Mouse (Mus musculus): ENCODE results near the gene Tgm2. TPM values are rescaled to one million over a fixed set of nuclear protein-coding genes. Genes with fewer than 3 reads are reported as not detected.

The Tgm2 gene
- total RNA-seq, 1 experiment from 2014 or later: 69.0 TPM

GRCm38 (mm10) chr2:158113591-158114257 is 32.5 kb downstream of the Tgm2 start:
- DNase-seq: peak; percentile 81

DNA sequence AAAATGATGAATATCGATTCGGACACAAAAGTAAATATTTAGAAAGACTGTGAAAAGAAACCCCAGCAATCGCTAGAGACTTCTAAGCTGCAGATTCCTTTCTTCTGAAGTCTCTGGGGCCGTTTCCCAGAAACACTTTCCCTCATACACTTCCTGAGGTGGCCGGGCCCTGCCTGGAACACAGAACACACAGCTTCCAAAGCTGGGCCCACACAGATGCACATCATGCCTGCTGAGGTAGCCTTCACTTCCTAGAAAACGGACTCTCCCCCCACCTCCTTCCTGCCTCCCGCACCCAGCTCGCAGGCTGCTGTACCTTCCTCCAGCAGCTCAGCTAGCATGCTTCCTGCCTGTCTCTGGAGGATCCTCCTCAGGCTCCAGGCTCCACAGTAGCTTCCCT is 36.7 kb downstream of the Tgm2 start:
- no peak for DNase-seq

- DNase-seq: peak; percentile 73
Measured at GRCm38 (mm10) chr2:158106947-158107587, 39.2 kb downstream of the Tgm2 start.

GRCm38 (mm10) chr2:158105605-158106004 is 40.6 kb downstream of the Tgm2 start:
- DNase-seq: no peak

DNA sequence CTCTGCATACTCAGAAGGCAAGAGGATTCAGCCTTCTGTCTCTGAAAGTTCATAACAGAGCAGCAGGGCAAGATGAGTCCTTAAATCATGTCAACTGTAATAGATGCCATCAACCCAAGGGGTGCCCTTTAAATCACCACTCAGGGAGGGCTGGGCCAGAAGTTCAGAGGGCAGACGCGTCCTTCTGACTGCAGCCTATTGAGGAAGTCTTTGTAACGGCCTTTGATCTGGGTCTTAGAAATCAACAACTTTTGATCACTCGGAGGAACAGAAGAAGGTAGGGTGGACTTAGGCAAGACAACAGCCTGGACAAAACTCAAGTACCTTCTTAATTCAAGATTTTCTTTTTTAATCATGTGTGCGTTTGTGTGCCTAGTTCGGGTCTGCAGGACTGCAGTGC is 41.3 kb downstream of the Tgm2 start:
- no peak for DNase-seq

DNA sequence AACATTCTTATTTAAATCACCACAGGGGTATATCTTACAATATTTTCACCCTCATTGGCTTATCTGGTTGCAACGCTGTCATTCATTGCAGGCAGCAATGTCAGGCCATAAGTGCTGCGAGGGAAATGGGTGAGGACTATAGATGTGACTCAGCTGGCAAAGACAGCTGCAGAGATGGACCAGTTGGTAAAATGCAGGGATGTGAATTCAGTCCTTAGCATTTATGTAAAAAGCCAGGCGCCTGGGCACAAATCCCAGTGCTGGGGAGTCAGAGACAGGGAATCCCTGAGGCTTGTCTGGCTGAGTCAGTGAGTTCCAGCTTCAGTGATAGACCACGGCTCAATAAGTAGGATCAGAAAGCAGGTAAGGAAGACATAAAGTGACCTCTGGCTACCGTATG is 44.5 kb downstream of the Tgm2 start:
- no peak for DNase-seq

DNA sequence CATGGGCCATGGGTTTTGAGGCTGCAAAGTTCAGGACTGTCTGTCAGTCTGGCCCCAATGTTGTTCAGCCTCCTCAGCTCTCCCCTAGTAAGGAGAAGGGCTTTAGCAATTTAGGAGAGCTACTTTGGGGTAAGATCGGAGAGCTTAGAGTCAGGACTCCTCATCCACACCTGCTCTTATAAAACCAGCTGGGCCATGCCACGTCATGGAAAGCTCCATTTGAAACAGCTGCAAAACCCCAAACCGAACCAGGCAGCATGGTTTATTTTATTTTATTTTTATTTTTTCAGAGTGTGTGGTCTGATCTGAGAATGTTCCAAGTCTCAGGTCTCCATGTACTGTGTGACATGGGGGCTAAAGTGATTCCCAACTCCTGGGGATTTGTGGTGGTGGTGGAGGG is 46.7 kb downstream of the Tgm2 start:
- DNase-seq: no peak

GRCm38 (mm10) chr2:158098730-158099129 is 47.5 kb downstream of the Tgm2 start:
- no peak for DNase-seq

GRCm38 (mm10) chr2:158097071-158097470 is 49.2 kb downstream of the Tgm2 start:
- no peak for DNase-seq

DNA sequence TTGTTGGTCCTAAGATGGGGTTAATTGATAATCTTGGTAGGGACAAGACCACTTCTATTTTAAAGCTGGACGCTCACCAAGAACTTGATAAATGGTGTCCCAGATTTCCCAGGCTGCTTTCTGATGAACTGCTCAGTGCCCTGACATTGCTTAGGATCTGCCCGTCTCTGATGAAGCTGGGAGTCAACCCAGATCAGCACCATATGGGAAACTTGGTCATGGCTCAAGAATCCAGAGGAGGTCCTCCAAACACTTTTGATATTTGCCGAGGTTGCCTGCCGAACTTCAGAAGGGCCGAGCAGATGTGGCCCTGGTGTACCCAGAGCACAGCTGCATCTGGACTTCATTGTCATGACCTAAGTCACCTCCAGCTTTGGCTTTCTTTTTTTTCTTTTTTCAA is 51.4 kb downstream of the Tgm2 start:
- DNase-seq: no peak

DNA sequence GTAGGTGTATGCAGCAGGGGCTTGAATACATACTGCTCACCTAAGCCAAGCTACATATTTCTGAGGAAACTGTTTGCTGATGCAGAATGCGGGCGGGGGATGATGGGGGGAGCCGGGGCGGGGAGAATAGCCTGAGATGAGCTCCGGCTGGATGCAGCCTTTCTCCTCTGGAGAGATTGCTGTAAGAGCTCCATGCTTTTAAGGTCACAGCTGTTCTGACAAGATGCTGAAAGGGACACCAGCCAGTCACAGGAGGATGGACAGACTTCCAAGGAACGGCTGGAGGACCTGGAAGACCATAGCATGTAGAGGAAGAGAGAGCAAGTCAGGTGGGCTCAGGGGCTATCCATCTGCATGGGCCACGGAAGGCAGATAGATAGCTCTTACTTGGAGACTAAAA is 51.9 kb downstream of the Tgm2 start:
- no peak for DNase-seq

GRCm38 (mm10) chr2:158093345-158093744 is 52.9 kb downstream of the Tgm2 start:
- peak; percentile 66 for DNase-seq

GRCm38 (mm10) chr2:158090096-158090495 is 56.1 kb downstream of the Tgm2 start:
- DNase-seq: no peak

DNA sequence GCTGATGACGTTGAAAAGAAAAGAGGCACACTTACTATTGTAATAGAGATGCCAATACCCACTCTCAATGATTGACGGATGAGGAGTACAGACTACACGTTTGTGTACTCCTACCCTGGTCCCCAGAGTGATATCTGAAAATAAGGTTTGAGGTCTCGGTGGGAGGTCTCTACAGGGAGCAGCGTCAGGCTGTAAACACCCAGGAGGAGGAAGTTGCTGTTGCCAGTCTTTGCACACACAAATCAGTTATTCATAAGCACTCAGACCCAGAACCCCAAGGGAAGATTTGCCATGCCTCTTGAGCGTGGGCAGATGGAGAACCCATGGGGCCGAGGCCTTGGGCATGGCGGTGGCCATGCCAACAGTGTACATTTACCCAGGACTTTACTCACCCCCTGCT is 61.8 kb downstream of the Tgm2 start:
- DNase-seq: no peak

GRCm38 (mm10) chr2:158080622-158081241 is 65.5 kb downstream of the Tgm2 start:
- DNase-seq: no peak

GRCm38 (mm10) chr2:158079843-158080395 is 66.3 kb downstream of the Tgm2 start:
- no peak for DNase-seq

DNA sequence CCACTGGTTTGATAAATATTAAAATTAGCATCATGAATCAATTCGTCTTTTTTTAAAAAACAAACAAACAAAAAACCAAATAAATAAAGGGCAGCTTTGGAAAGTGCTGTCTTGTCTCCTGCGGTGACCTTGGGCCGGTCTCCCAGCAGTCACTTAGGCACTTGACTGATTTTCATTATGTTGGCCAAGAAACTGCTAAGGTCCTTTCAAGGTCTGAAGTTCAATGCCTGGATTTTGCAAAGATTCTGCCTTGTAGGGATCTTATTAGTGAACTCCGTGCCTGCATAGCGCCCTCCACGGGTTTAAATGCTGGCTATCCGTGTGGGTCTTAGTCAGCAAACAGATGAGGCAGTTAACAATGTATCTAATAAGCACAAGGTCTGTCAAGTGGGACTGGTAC is 67.3 kb downstream of the Tgm2 start:
- DNase-seq: peak; percentile 31

DNA sequence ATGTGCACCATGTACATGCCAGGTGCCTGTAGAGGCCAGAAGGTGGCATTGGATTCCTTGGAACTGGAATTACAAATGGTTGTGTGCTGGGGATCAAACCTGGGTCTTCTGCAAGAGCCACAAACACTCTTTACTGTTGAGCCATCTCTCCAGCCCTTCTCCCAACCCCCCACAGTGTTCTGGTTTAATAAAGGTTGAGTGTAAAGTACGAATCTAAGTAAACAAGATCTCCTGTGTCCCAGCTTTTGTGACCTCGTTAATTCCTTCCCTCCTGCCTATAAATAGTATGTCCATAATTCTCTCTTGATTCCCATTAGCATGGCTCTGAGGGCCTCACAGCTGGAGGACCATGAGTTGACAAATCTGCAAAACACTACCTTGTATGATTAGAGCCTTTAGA is 68.3 kb downstream of the Tgm2 start:
- DNase-seq: no peak

- no peak for DNase-seq
Measured at GRCm38 (mm10) chr2:158076690-158077089, 69.5 kb downstream of the Tgm2 start.

GRCm38 (mm10) chr2:158074835-158075234 is 71.4 kb downstream of the Tgm2 start:
- DNase-seq: no peak

DNA sequence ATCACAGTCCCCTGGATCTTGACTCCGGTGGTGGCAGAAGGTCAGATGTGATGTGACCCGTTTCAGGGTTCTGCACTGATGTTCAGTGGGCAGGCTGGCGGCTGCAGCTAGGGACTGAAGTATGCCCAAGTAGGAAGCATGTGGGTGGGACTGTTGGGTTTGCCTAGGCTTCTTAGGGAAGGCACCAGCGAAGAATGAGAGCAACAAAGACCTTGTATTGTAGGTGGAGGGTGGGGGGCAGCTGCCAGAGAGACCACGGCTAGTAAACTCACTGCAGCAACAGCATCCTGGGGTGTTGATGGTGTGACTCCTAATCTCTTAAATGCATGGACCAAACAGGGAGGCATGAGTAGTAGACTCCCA is 74.6 kb downstream of the Tgm2 start:
- no peak for DNase-seq

GRCm38 (mm10) chr2:158070885-158071632 is 75.2 kb downstream of the Tgm2 start:
- DNase-seq: peak; percentile 41

DNA sequence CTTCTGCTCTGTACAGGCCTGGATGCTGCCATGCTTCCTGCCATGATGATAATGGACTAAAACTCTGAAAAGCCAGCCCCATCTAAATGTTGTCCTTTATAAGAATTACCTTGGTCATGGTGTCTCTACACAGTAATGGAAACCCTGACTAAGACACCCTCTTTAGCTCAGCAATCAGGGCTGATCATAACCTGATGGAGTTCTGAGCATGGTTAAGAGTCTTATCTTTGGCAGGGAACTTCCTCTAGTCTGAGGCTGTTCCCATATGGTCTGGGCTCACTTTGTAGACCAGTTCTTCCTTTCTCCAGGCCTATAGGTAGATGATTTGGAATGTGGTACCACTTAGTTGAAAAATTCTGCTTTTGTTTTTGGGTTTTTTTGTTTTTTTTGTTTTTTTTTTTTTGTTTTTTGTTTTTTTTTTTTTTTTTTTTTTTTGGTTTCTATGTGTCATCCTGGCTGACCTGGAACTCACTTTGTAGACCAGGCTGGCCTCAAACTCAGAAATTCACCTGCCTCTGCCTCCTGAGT is 77.7 kb downstream of the Tgm2 start:
- no peak for DNase-seq
